Mouse (Mus musculus) ovary, adult 18-20 months (tissue): ENCODE measurements around the gene Gfap.
A peak's percentile ranks its signal among the peaks of the same experiment; 100 is the strongest.

ENCODE experiments used
- DNase-seq: peaks from one replicate; pipeline ENCODE4 v3.0.0; 2022; ENCODE audit warnings: low spot score, mixed read lengths

The Gfap gene

GRCm38 (mm10) chr11:102896641-102897040 is 4.1 kb downstream of the Gfap start:
- DNase-seq = no peak

- DNase-seq = no peak
These were observed 4.9 kb downstream of the Gfap start for GRCm38 (mm10) chr11:102895779-102896178.

GRCm38 (mm10) chr11:102894716-102895115 is 6.0 kb downstream of the Gfap start:
- no peak for DNase-seq

- DNase-seq = peak; percentile 78
These were observed 7.6 kb downstream of the Gfap start for GRCm38 (mm10) chr11:102893015-102893651.

- DNase-seq = no peak
These were observed 10.6 kb downstream of the Gfap start for GRCm38 (mm10) chr11:102890096-102890495.

- no peak for DNase-seq
These were observed 12.6 kb downstream of the Gfap start for GRCm38 (mm10) chr11:102888135-102888534.

GRCm38 (mm10) chr11:102887433-102887832 is 13.3 kb downstream of the Gfap start:
- DNase-seq = no peak

- DNase-seq = no peak
These were observed 16.0 kb downstream of the Gfap start, which contains the start of gene Fam187a for GRCm38 (mm10) chr11:102884616-102885219. Fam187a (plus strand) TSS chr11:102885169.

GRCm38 (mm10) chr11:102881314-102882198 is 19.2 kb downstream of the Gfap start:
- no peak for DNase-seq

- peak; percentile 81 for DNase-seq
These were observed 20.0 kb downstream of the Gfap start, which contains the start of the genes Eftud2 and Ccdc103 for GRCm38 (mm10) chr11:102880585-102881313. Eftud2 (minus strand) TSS chr11:102880985. Ccdc103 (plus strand) TSS chr11:102881204.

GRCm38 (mm10) chr11:102879558-102879957 is 21.2 kb downstream of the Gfap start:
- no peak for DNase-seq

GRCm38 (mm10) chr11:102874801-102875334 is 25.8 kb downstream of the Gfap start:
- no peak for DNase-seq

GRCm38 (mm10) chr11:102864272-102864671 is 36.4 kb downstream of the Gfap start:
- DNase-seq = no peak

GRCm38 (mm10) chr11:102859933-102860332 is 40.8 kb downstream of the Gfap start:
- DNase-seq = no peak

- DNase-seq = no peak
These were observed 41.8 kb downstream of the Gfap start for GRCm38 (mm10) chr11:102858951-102859350.

GRCm38 (mm10) chr11:102855941-102856340 is 44.8 kb downstream of the Gfap start:
- DNase-seq = no peak

GRCm38 (mm10) chr11:102853760-102854159 is 47.0 kb downstream of the Gfap start:
- DNase-seq = no peak

- DNase-seq = no peak
These were observed 48.8 kb downstream of the Gfap start for GRCm38 (mm10) chr11:102851883-102852282.

GRCm38 (mm10) chr11:102845926-102846325 is 54.8 kb downstream of the Gfap start:
- no peak for DNase-seq

GRCm38 (mm10) chr11:102838616-102839150 is 62.0 kb downstream of the Gfap start:
- DNase-seq = no peak

- no peak for DNase-seq
These were observed 62.6 kb downstream of the Gfap start for GRCm38 (mm10) chr11:102838126-102838525.
